Mouse (Mus musculus) intestine, postnatal 0 days (tissue): ENCODE measurements around the gene Pigc. TPM values are rescaled to one million over a fixed set of nuclear protein-coding genes. Genes with fewer than 3 reads are reported as not detected.

Experiments used
- ATAC-seq: fragments of 200-750 bp; cut with Nextera tagmentation; 2 replicates; pipeline ENCODE4 v1.8.0; 2017; ENCODE audit warnings: mild to moderate bottlenecking, moderate TSS enrichment, moderate library complexity
- H3K27ac ChIP-seq: fragments of 300-500 bp; sonication (generic); 2 replicates; pipeline ENCODE4 v1.5.1; 2014; ENCODE audit warnings: mild to moderate bottlenecking, low read depth, low read length, moderate library complexity
- H3K27me3 ChIP-seq: fragments of 300-500 bp; sonication (generic); replicated peaks from 2 replicates; pipeline ENCODE4 v1.6.1; 2014; ENCODE audit warnings: low read length, mixed read lengths; ENCODE audit not compliant: control insufficient read depth, insufficient read depth
- H3K36me3 ChIP-seq: fragments of 300-500 bp; sonication (generic); 2 replicates; pipeline ENCODE4 v1.6.1; 2014; ENCODE audit warnings: mild to moderate bottlenecking, moderate library complexity; ENCODE audit not compliant: control insufficient read depth, insufficient read depth
- H3K4me1 ChIP-seq: fragments of 300-500 bp; sonication (generic); replicated peaks from 2 replicates; pipeline ENCODE4 v1.6.1; 2014; ENCODE audit warnings: antibody characterized with exemption, low read length, mixed read lengths; ENCODE audit not compliant: control insufficient read depth, insufficient read depth
- H3K4me2 ChIP-seq: fragments of 300-500 bp; sonication (generic); replicated peaks from 2 replicates; pipeline ENCODE4 v1.6.1; 2014; ENCODE audit warnings: low read depth, mild to moderate bottlenecking, moderate library complexity
- H3K4me3 ChIP-seq: fragments of 300-500 bp; sonication (generic); 2 replicates; pipeline ENCODE4 v1.5.1; 2014; ENCODE audit warnings: low read depth, low read length
- H3K9ac ChIP-seq: fragments of 300-500 bp; sonication (generic); 2 replicates; pipeline ENCODE4 v1.6.1; 2014; ENCODE audit warnings: mild to moderate bottlenecking, low read depth, low read length
- H3K9me3 ChIP-seq: fragments of 300-500 bp; sonication (generic); 2 replicates; pipeline ENCODE4 v1.6.1; 2016; ENCODE audit warnings: mixed run types; ENCODE audit not compliant: control insufficient read depth
- CTCF ChIP-seq: sonication (generic); IDR thresholded peaks from 2 replicates; pipeline ENCODE4 v1.5.1; 2016; ENCODE audit warnings: low read depth, mild to moderate bottlenecking, control low read depth, antibody characterized with exemption, moderate library complexity
- WGBS: fragments of 180-500 bp; shearing (Covaris S2); extraction: QIAGEN DNeasy Blood & Tissue Kit; methylation state at CpG from one replicate; pipeline ENCODE4 v1.1.7; 2014; 5-methylcytosine and 5-hydroxymethylcytosine counted together
- polyA plus RNA-seq: library from polyadenylated mRNA; unstranded; fragments of >200 nt; fragmentation: Nextera tagmentation; extraction: Ambion mirVana; gene quantifications from 2 replicates; pipeline ENCODE4 v1.2.1, GENCODE M21; 2015

Gene Pigc
- polyA plus RNA-seq, 1 experiment from 2014 or later, result 35.0 TPM

- no peak overlapping the region for H3K27ac ChIP-seq
- H3K9ac ChIP-seq, result no peak overlapping the region
- no peaks in the 10 kb centered on the region for H3K4me1 ChIP-seq
- no peak for TF ChIP-seq CTCF
- ATAC-seq, result no peak
- H3K9me3 ChIP-seq, result no peaks in the 10 kb centered on the region
- no peak overlapping the region for H3K4me2 ChIP-seq
- H3K27me3 ChIP-seq, result no peaks in the 10 kb centered on the region
- WGBS, result 89% methylated on average over 8 of the region's 8 CpGs
- H3K36me3 ChIP-seq, result peaks cover 6% of the 10 kb centered on the region; the same call in 1 of the 2 replicates
- no peak overlapping the region for H3K4me3 ChIP-seq
These were observed 3.2 kb downstream of the Pigc start for GRCm38 (mm10) chr1:161972233-161972632.

GRCm38 (mm10) chr1:161976255-161977182 lies 7.5 kb downstream of the Pigc start:
- H3K4me3 ChIP-seq, result no peak overlapping the region
- H3K4me1 ChIP-seq, result no peaks in the 10 kb centered on the region
- no peaks in the 10 kb centered on the region for H3K27me3 ChIP-seq
- no peaks in the 10 kb centered on the region for H3K9me3 ChIP-seq
- no peaks in the 10 kb centered on the region for H3K36me3 ChIP-seq
- peak; percentile 80 for ATAC-seq
- H3K4me2 ChIP-seq, result no peak overlapping the region
- no peak overlapping the region for H3K9ac ChIP-seq
- no peak overlapping the region for H3K27ac ChIP-seq
- 47% methylated on average over 16 of the region's 16 CpGs for WGBS
- peak; percentile 99 for TF ChIP-seq CTCF

- Histone ChIP-seq H3K9me3 (no peaks in the 10 kb centered on the region), H3K27ac (no peak overlapping the region), H3K4me2 (no peak overlapping the region), H3K36me3 (no peaks in the 10 kb centered on the region), H3K4me1 (no peaks in the 10 kb centered on the region), H3K27me3 (no peaks in the 10 kb centered on the region), H3K9ac (no peak overlapping the region), H3K4me3 (no peak overlapping the region)
- 76% methylated on average over 4 of the region's 4 CpGs for WGBS
- no peak for ATAC-seq
- no peak for TF ChIP-seq CTCF
These were observed 8.3 kb downstream of the Pigc start for GRCm38 (mm10) chr1:161977331-161977730.

- Histone ChIP-seq H3K4me1 (no peaks in the 10 kb centered on the region), H3K36me3 (no peaks in the 10 kb centered on the region), H3K27ac (no peak overlapping the region), H3K27me3 (no peaks in the 10 kb centered on the region), H3K4me3 (no peak overlapping the region), H3K9ac (no peak overlapping the region), H3K9me3 (no peaks in the 10 kb centered on the region), H3K4me2 (no peak overlapping the region)
- TF ChIP-seq CTCF, result no peak
- no peak for ATAC-seq
- 93% methylated on average over 5 of the region's 5 CpGs for WGBS
These were observed 9.3 kb downstream of the Pigc start for GRCm38 (mm10) chr1:161978173-161978700.

- Histone ChIP-seq H3K4me3 (no peak within 1 kb of the TSS), H3K27ac (no peak within 1 kb of the TSS), H3K36me3 (no peaks in the 10 kb centered on the region), H3K27me3 (no peaks in the 10 kb centered on the region), H3K4me2 (no peak within 1 kb of the TSS), H3K9ac (no peak within 1 kb of the TSS), H3K4me1 (no peaks in the 10 kb centered on the region), H3K9me3 (no peaks in the 10 kb centered on the region)
- no peak for TF ChIP-seq CTCF
- WGBS, result 75% methylated on average over 1 of the region's 1 CpGs
- no peak for ATAC-seq
These were observed 10.6 kb downstream of the Pigc start, which contains the start of gene 4930558K02Rik for GRCm38 (mm10) chr1:161979536-161979935. TSS of gene 4930558K02Rik (minus strand) at chr1:161979636.

GRCm38 (mm10) chr1:161980046-161980445 lies 11.1 kb downstream of the Pigc start:
- Histone ChIP-seq H3K9ac (no peak overlapping the region), H3K9me3 (no peaks in the 10 kb centered on the region), H3K4me1 (no peaks in the 10 kb centered on the region), H3K27me3 (no peaks in the 10 kb centered on the region), H3K4me2 (no peak overlapping the region), H3K27ac (no peak overlapping the region), H3K4me3 (no peak overlapping the region), H3K36me3 (no peaks in the 10 kb centered on the region)
- TF ChIP-seq CTCF, result no peak
- ATAC-seq, result no peak
- WGBS, result 84% methylated on average over 2 of the region's 2 CpGs
